Mouse (Mus musculus) Patski (cell line): ENCODE measurements around the gene Zfp143. TPM values are rescaled to one million over a fixed set of nuclear protein-coding genes. Genes with fewer than 3 reads are reported as not detected.

Experiments
- ATAC-seq: fragments of 100-300 bp; one replicate; pipeline ENCODE4 v1.8.0; 2021
- CTCF ChIA-PET: fragments of 350-600 bp; sonication (Branson Sonifier 250); formaldehyde crosslinking; loops from one replicate; lab custom pipeline; 2022; ENCODE audit warnings: inconsistent platforms; lab: Charles Lee
- POLR2A ChIA-PET: fragments of 350-600 bp; sonication (Branson Sonifier 250); formaldehyde crosslinking; loops from one replicate; lab custom pipeline; 2022; ENCODE audit warnings: antibody characterized with exemption, inconsistent platforms; lab: Charles Lee
- DNase-seq: peaks from one replicate; pipeline ENCODE4 v3.0.0-alpha.2; 2011; ENCODE audit warnings: low read depth, low spot score
- H3K27me3 ChIP-seq: fragments of 371-371 bp; one replicate; pipeline ENCODE4 v1.5.1; 2021
- CTCF ChIP-seq: fragments of 100-300 bp; IDR thresholded peaks from one replicate; pipeline ENCODE4 v1.5.1; 2021
- in situ Hi-C: fragments of 300-500 bp; cut with MboI; formaldehyde crosslinking; loops from 3 replicates; pipeline ENCODE4 v1.11.1; 2018; ENCODE audit warnings: low pct_unique_long_range_greater_than_20kb, mixed read lengths
- polyA plus RNA-seq: library from polyadenylated mRNA; unstranded; gene quantifications from one replicate; pipeline ENCODE4 v1.2.3, GENCODE M21; 2021

Gene Zfp143
- polyA plus RNA-seq, 1 experiment from 2014 or later, result 12.5 TPM

GRCm38 (mm10) chr7:110110061-110110656 lies 49.1 kb downstream of the Zfp143 start:
- in situ Hi-C loops, result no loop called here
- ChIA-PET CTCF (interaction anchor here (1.9 kb wide), 1 partner anchor 48 kb away, joined by 6 read pairs; no protein-coding TSS in a partner anchor), POLR2A (interaction anchor here (1.9 to 2.4 kb wide), 2 partner anchors 10 to 12 kb away, joined by 4 to 8 read pairs; partner anchors contain the start of gene Wee1)
- no peak for TF ChIP-seq CTCF
- no peaks in the 10 kb centered on the region for H3K27me3 ChIP-seq
- DNase-seq, result no peak
- ATAC-seq, result no peak

DNA sequence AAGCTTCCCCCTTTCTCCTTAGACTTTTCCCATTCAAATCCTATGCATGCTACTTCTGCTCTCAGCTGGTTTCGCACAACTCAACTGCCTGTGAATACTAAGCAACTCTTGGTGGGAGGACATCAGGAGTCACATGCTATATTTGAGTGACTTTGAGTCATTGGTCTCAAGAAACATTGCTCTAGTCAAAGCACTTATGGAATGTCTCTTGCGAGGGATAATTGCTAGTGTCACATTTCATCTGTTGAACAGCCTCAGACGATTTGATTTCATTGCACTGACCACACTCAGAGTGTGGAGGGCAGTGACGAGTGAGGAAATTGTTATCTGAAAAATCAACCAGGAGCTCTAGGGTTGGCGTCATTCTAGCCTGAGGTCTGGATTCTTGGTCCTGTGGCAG lies 53.7 kb downstream of the Zfp143 start:
- CTCF ChIA-PET, result interaction anchor here (1.3 kb wide), 1 partner anchor 21 kb away, joined by 4 read pairs; no protein-coding TSS in a partner anchor
- in situ Hi-C loops, result no loop called here

GRCm38 (mm10) chr7:110116731-110117291 lies 55.8 kb downstream of the Zfp143 start:
- in situ Hi-C loops, result no loop called here
- TF ChIP-seq CTCF, result no peak
- ChIA-PET POLR2A (interaction anchor here (1.0 to 1.3 kb wide), 2 partner anchors 10 to 55 kb away, joined by 4 to 7 read pairs; no protein-coding TSS in a partner anchor), CTCF (interaction anchor here (1.1 to 1.4 kb wide), 4 partner anchors 8 to 41 kb away, joined by 3 to 4 read pairs (median 3); no protein-coding TSS in a partner anchor)
- peak; percentile 21 for ATAC-seq
- DNase-seq, result no peak
- H3K27me3 ChIP-seq, result no peaks in the 10 kb centered on the region

More for the DNA sequence above, 53.7 kb downstream of the Zfp143 start:
- no peak for TF ChIP-seq CTCF
- peak; percentile 89 for ATAC-seq
- peak; percentile 86 for DNase-seq
- no peaks in the 10 kb centered on the region for H3K27me3 ChIP-seq
- POLR2A ChIA-PET, result interaction anchor here (0.7 kb wide), 1 partner anchor 48 kb away, joined by 3 read pairs; no protein-coding TSS in a partner anchor

GRCm38 (mm10) chr7:110118448-110118847 lies 57.4 kb downstream of the Zfp143 start:
- in situ Hi-C loops, result no loop called here
- no peaks in the 10 kb centered on the region for H3K27me3 ChIP-seq
- CTCF ChIA-PET, result no interaction called here
- no peak for DNase-seq
- no peak for ATAC-seq
- no peak for TF ChIP-seq CTCF
- POLR2A ChIA-PET, result interaction anchor here (0.6 kb wide), 2 partner anchors 13 to 535 kb away, joined by 3 to 4 read pairs; no protein-coding TSS in a partner anchor

DNA sequence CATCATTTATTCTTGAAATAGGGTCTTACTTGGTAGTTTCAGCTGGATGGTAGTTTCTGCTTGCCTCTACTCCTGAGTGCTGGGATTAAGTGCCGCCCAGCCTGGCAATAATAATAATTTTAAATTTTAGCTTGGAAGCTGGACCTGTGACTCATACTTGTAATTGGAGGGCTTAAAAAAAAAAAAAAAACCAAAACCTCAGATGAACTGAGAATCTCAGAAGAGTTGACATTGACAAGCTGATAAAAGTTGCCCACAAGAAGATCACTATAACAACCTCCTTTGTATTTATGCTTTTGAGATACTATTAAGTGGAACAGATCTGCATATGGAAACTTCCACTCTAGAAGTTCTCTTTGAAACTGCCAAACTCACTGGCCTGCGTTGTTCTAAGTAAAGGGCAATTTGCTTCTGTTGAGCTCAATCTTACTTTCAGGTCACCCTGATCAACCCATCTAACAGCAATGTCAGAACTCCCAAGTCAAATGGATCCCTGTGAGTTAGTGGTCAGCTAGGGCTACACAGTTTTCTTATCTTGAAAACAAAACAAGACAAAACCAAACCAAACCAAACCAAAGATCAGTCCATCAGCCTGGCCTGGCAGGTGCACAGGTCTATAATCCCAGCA lies 59.3 kb downstream of the Zfp143 start:
- CTCF ChIA-PET, result interaction anchor here (0.7 to 2.6 kb wide), 2 partner anchors 37 to 44 kb away, joined by 4 to 6 read pairs; no protein-coding TSS in a partner anchor
- POLR2A ChIA-PET, result interaction anchor here (0.7 to 1.3 kb wide), 3 partner anchors 11 to 227 kb away, joined by 4 to 6 read pairs (median 5); no protein-coding TSS in a partner anchor

DNA sequence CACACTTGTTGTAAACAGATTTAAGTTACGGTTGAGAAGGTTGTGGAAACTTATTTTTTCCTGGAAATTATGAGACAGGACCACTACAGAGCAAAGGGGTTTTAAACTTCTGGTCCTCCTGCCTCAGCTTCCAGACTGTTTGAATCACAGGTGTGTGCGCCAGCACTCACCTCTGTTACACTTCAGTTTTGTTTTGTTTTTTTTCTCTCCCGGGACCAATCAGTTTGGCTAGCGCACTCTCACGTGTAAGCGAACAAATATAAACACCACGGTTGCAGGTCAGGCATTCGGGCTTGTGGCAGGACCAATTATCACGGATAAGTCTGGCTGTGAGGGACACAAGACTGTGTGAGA lies 60.1 kb downstream of the Zfp143 start:
- CTCF ChIA-PET, result interaction anchor here (1.4 to 2.6 kb wide), 2 partner anchors 17 to 36 kb away, joined by 4 to 6 read pairs; no protein-coding TSS in a partner anchor
- no peaks in the 10 kb centered on the region for H3K27me3 ChIP-seq
- DNase-seq (no peak), ATAC-seq (no peak)
- in situ Hi-C loops, result no loop called here
- TF ChIP-seq CTCF, result no peak
- POLR2A ChIA-PET, result interaction anchor here (1.3 to 1.5 kb wide), 2 partner anchors 11 to 12 kb away, joined by 4 to 8 read pairs; no protein-coding TSS in a partner anchor

More for the DNA sequence above, 59.3 kb downstream of the Zfp143 start:
- ATAC-seq, result no peak
- no peak for DNase-seq
- no peaks in the 10 kb centered on the region for H3K27me3 ChIP-seq
- no peak for TF ChIP-seq CTCF
- in situ Hi-C loops, result no loop called here

GRCm38 (mm10) chr7:110121516-110122288 lies 60.7 kb downstream of the Zfp143 start, which contains the start of gene Wee1:
Gene Wee1, plus strand, starts transcription at chr7:110122046.
- DNase-seq, result peak; percentile 84
- in situ Hi-C loops, result no loop called here
- ChIA-PET CTCF (interaction anchor here (1.4 to 2.6 kb wide), 2 partner anchors 17 to 36 kb away, joined by 4 to 6 read pairs; no protein-coding TSS in a partner anchor), POLR2A (interaction anchor here (1.5 kb wide), 1 partner anchor 12 kb away, joined by 8 read pairs; no protein-coding TSS in a partner anchor)
- TF ChIP-seq CTCF, result no peak
- no peaks in the 10 kb centered on the region for H3K27me3 ChIP-seq
- ATAC-seq, result peak; percentile 97

GRCm38 (mm10) chr7:110122289-110122564 lies 61.2 kb downstream of the Zfp143 start:
- POLR2A ChIA-PET, result interaction anchor here (0.7 to 1.5 kb wide), 2 partner anchors 12 to 197 kb away, joined by 3 to 8 read pairs; no protein-coding TSS in a partner anchor
- CTCF ChIA-PET, result interaction anchor here (1.4 kb wide), 1 partner anchor 16 kb away, joined by 4 read pairs; no protein-coding TSS in a partner anchor
- no peak for ATAC-seq
- in situ Hi-C loops, result no loop called here
- no peak for TF ChIP-seq CTCF
- no peak for DNase-seq
- H3K27me3 ChIP-seq, result no peaks in the 10 kb centered on the region

DNA sequence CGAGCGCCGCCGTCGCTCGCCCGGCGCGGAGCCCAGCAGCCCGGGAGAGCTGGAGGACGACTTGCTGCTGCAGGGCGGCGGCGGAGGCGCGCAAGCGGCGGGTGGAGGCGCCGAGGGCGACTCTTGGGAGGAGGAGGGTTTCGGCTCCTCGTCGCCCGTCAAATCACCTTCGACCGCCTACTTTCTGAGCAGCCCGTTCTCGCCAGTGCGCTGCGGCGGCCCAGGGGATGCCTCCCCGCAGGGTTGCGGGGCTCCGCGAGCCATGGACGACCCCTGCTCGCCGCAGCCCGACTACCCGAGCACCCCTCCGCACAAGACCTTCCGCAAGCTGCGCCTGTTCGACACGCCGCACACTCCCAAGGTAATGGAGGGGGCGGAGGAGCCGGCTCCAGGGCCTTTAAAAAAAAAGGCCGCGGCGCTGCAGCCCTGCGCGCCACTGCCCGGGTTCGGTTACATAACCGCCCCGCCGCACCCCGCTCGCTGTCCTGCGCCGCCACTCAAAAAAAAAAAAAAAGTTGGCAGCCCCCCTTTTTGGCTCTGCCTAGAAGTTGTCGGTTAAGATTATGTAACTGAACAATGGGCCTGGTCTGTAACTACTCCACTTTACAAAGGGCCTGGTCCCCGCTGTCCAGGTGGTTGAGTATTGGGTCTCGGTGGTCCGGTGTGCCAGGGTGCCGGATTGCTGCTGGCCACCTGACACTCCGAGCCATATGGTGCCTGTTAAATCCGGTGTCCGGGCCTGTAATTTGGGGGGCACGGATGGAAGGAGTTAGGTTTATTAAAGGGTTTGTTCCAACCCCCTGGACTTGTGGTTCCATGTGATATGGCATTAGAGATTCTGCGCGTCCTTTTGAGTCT lies 61.8 kb downstream of the Zfp143 start:
- ATAC-seq, result peak; percentile 28
- TF ChIP-seq CTCF, result no peak

More for the DNA sequence above, 61.8 kb downstream of the Zfp143 start:
- DNase-seq, result no peak
- POLR2A ChIA-PET, result interaction anchor here (0.7 to 1.5 kb wide), 2 partner anchors 13 to 197 kb away, joined by 3 to 8 read pairs; no protein-coding TSS in a partner anchor
- no peaks in the 10 kb centered on the region for H3K27me3 ChIP-seq
- in situ Hi-C loops, result no loop called here
- CTCF ChIA-PET, result interaction anchor here (1.4 kb wide), 1 partner anchor 16 kb away, joined by 4 read pairs; no protein-coding TSS in a partner anchor
